Mouse (Mus musculus) small intestine, adult 2 months (tissue): ENCODE data around the gene Kcnj15. TPM values are rescaled to one million over a fixed set of nuclear protein-coding genes. Genes with fewer than 3 reads are reported as not detected.

Source experiments
- H3K27ac ChIP-seq: fragments of 200-500 bp; 2 replicates; pipeline ENCODE4 v1.5.1; 2012; ENCODE audit warnings: low read depth, low read length, control low read depth, inconsistent platforms; ENCODE audit not compliant: insufficient read depth
- H3K27me3 ChIP-seq: fragments of 200-500 bp; 2 replicates; pipeline ENCODE4 v1.6.1; 2012; ENCODE audit warnings: mild to moderate bottlenecking, moderate library complexity, low read length, inconsistent platforms; ENCODE audit not compliant: control insufficient read depth, insufficient read depth
- H3K36me3 ChIP-seq: fragments of 200-500 bp; 2 replicates; pipeline ENCODE4 v1.6.1; 2012; ENCODE audit warnings: mild to moderate bottlenecking, low read length, control low read depth, inconsistent platforms; ENCODE audit not compliant: control insufficient read depth, insufficient read depth
- H3K4me1 ChIP-seq: fragments of 200-500 bp; 2 replicates; pipeline ENCODE4 v1.6.1; 2012; ENCODE audit warnings: low read length, inconsistent platforms, mixed read lengths; ENCODE audit not compliant: control insufficient read depth, insufficient read depth, insufficient read length
- H3K4me3 ChIP-seq: fragments of 200-500 bp; 2 replicates; pipeline ENCODE4 v1.5.1; 2012; ENCODE audit warnings: low read depth, mild to moderate bottlenecking, control low read depth, inconsistent platforms, low read length, moderate library complexity
- CTCF ChIP-seq: fragments of 200-500 bp; IDR thresholded peaks from 2 replicates; pipeline ENCODE4 v1.5.1; 2012; ENCODE audit warnings: low read depth, mild to moderate bottlenecking, control low read depth, inconsistent platforms, low read length, moderate library complexity, mixed read lengths; ENCODE audit not compliant: insufficient replicate concordance, insufficient read length; ENCODE audit errors: extremely low read depth
- POLR2A ChIP-seq: fragments of 200-500 bp; IDR thresholded peaks from 2 replicates; pipeline ENCODE4 v1.6.1; 2012; ENCODE audit warnings: low read depth, mild to moderate bottlenecking, control low read depth, inconsistent platforms, low read length, moderate library complexity
- WGBS: fragments of 180-500 bp; shearing (Covaris S2); methylation state at CpG from one replicate; pipeline ENCODE4 v1.1.7; 2018; 5-methylcytosine and 5-hydroxymethylcytosine counted together
- polyA plus RNA-seq: library from polyadenylated mRNA; depleted of rRNA; stranded (reverse); fragments of >200 nt; gene quantifications from 2 replicates; pipeline ENCODE4 v1.2.3, GENCODE M21; 2012

Gene Kcnj15
- polyA plus RNA-seq, 1 experiment, result 0.38 TPM

- TF ChIP-seq POLR2A (no peak), CTCF (no peak)
- WGBS, result 76% methylated on average over 5 of the region's 5 CpGs
- H3K4me3 ChIP-seq, result no peak overlapping the region
These were observed 92.4 kb downstream of the Kcnj15 start for GRCm38 (mm10) chr16:95349745-95350144.

More at GRCm38 (mm10) chr16:95349745-95350144, 92.4 kb downstream of the Kcnj15 start:
- Histone ChIP-seq H3K36me3 (no peaks in the 10 kb centered on the region), H3K27me3 (no peaks in the 10 kb centered on the region), H3K4me1 (no peaks in the 10 kb centered on the region), H3K27ac (no peak overlapping the region)
